Mouse (Mus musculus): Measurements from ENCODE around the gene Gm17067.
A peak's percentile ranks its signal among the peaks of the same experiment; 100 is the strongest.
"Not testable (repeated sequence)": the region's sequence is repeated elsewhere in the genome, so short reads cannot be mapped to it uniquely, and the experiment has no call there.

Gene Gm17067

GRCm38 (mm10) chr7:42726917-42727316, at the start of gene Gm17067:
Gene Gm17067, minus strand, starts transcription at chr7:42727017.
- DNase-seq: not testable (repeated sequence)

GRCm38 (mm10) chr7:42749836-42750235, 23.0 kb upstream of the Gm17067 start:
- no peak for DNase-seq

- no peak for DNase-seq
These were observed 11.9 kb upstream of the Gm17067 start for GRCm38 (mm10) chr7:42738536-42739210.

- not testable (repeated sequence) for DNase-seq
These were observed 33.6 kb downstream of the Gm17067 start for GRCm38 (mm10) chr7:42693251-42693650.

GRCm38 (mm10) chr7:42692362-42693158, 34.3 kb downstream of the Gm17067 start, which contains the start of gene Zfp975:
Gene Zfp975, minus strand, starts transcription at chr7:42692742.
- peak; percentile 75 for DNase-seq

- not testable (repeated sequence) for DNase-seq
These were observed 46.7 kb downstream of the Gm17067 start for GRCm38 (mm10) chr7:42680081-42680480.

- not testable (repeated sequence) for DNase-seq
These were observed 47.2 kb downstream of the Gm17067 start for GRCm38 (mm10) chr7:42679646-42680045.

GRCm38 (mm10) chr7:42660140-42660539, 66.7 kb downstream of the Gm17067 start:
- DNase-seq: not testable (repeated sequence)
